Mouse (Mus musculus): Measurements from ENCODE around the gene Adssl1. TPM values are rescaled to one million over a fixed set of nuclear protein-coding genes. Genes with fewer than 3 reads are reported as not detected.
A peak's percentile ranks its signal among the peaks of the same experiment; 100 is the strongest.

The Adssl1 gene
- polyA plus RNA-seq, 1 experiment from 2014 or later: 2.1 TPM

GRCm38 (mm10) chr12:112663303-112663702 is 43.5 kb downstream of the Adssl1 start:
- peak; percentile 39 for DNase-seq (ENCODE audit: low spot score)
- peaks cover 52% of the 10 kb centered on the region for H3K4me1 ChIP-seq (ENCODE audit: control insufficient read depth, insufficient read depth, low read length)
- H3K27ac ChIP-seq (ENCODE audit: low read depth, low read length): peak overlapping the region; percentile 89
- H3K9ac ChIP-seq (ENCODE audit: low read length): peak overlapping the region; percentile 47
- WGBS: 38% methylated on average over 11 of the region's 11 CpGs
- peaks cover 75% of the 10 kb centered on the region for H3K36me3 ChIP-seq (ENCODE audit: control insufficient read depth, insufficient read depth, low read length)
- no peak overlapping the region for H3K4me3 ChIP-seq (ENCODE audit: low read depth, low read length)
- H3K27me3 ChIP-seq (replicated peaks; ENCODE audit: control insufficient read depth, insufficient read depth, low read length): no peaks in the 10 kb centered on the region
- H3K9me3 ChIP-seq (replicated peaks; ENCODE audit: control insufficient read depth, low read length): no peaks in the 10 kb centered on the region
- ATAC-seq: no peak
- H3K4me2 ChIP-seq (ENCODE audit: low read length): peak overlapping the region; percentile 36

- H3K4me1 ChIP-seq (ENCODE audit: control insufficient read depth, insufficient read depth, low read length): peaks cover 52% of the 10 kb centered on the region
- H3K4me2 ChIP-seq (ENCODE audit: low read length): peak overlapping the region; percentile 36
- no peaks in the 10 kb centered on the region for H3K9me3 ChIP-seq (replicated peaks; ENCODE audit: control insufficient read depth, low read length)
- 0 out of 2 replicates have a peak overlapping the region, but pooled peaks have one; percentile 5 for H3K4me3 ChIP-seq (ENCODE audit: low read depth, low read length)
- H3K27me3 ChIP-seq (replicated peaks; ENCODE audit: control insufficient read depth, insufficient read depth, low read length): no peaks in the 10 kb centered on the region
- H3K36me3 ChIP-seq (ENCODE audit: control insufficient read depth, insufficient read depth, low read length): peaks cover 75% of the 10 kb centered on the region
- peak overlapping the region; percentile 47 for H3K9ac ChIP-seq (ENCODE audit: low read length)
- H3K27ac ChIP-seq (ENCODE audit: low read depth, low read length): peak overlapping the region; percentile 89
- DNase-seq (ENCODE audit: low spot score): peak; percentile 50
- 36% methylated on average over 12 of the region's 12 CpGs for WGBS
- peak; percentile 43 for ATAC-seq
These were observed 43.9 kb downstream of the Adssl1 start for GRCm38 (mm10) chr12:112663716-112664115.

GRCm38 (mm10) chr12:112664124-112664523 is 44.3 kb downstream of the Adssl1 start:
- peak; percentile 42 for ATAC-seq
- Histone ChIP-seq H3K4me1 (ENCODE audit: control insufficient read depth, insufficient read depth, low read length) (peaks cover 52% of the 10 kb centered on the region), H3K9me3 (replicated peaks; ENCODE audit: control insufficient read depth, low read length) (no peaks in the 10 kb centered on the region), H3K4me2 (ENCODE audit: low read length) (peak overlapping the region; percentile 36), H3K4me3 (ENCODE audit: low read depth, low read length) (0 out of 2 replicates have a peak overlapping the region, but pooled peaks have one; percentile 5), H3K36me3 (ENCODE audit: control insufficient read depth, insufficient read depth, low read length) (peaks cover 75% of the 10 kb centered on the region), H3K9ac (ENCODE audit: low read length) (peak overlapping the region; percentile 47), H3K27ac (ENCODE audit: low read depth, low read length) (peak overlapping the region; percentile 89), H3K27me3 (replicated peaks; ENCODE audit: control insufficient read depth, insufficient read depth, low read length) (no peaks in the 10 kb centered on the region)
- 16% methylated on average over 2 of the region's 2 CpGs for WGBS
- DNase-seq (ENCODE audit: low spot score): peak; percentile 71

GRCm38 (mm10) chr12:112664656-112665055 is 44.8 kb downstream of the Adssl1 start:
- DNase-seq (ENCODE audit: low spot score): no peak
- no peak overlapping the region for H3K4me3 ChIP-seq (ENCODE audit: low read depth, low read length)
- H3K4me2 ChIP-seq (ENCODE audit: low read length): peak overlapping the region; percentile 2; the same call in 1 of the 2 replicates
- no peaks in the 10 kb centered on the region for H3K9me3 ChIP-seq (replicated peaks; ENCODE audit: control insufficient read depth, low read length)
- H3K27me3 ChIP-seq (replicated peaks; ENCODE audit: control insufficient read depth, insufficient read depth, low read length): no peaks in the 10 kb centered on the region
- H3K36me3 ChIP-seq (ENCODE audit: control insufficient read depth, insufficient read depth, low read length): peaks cover 75% of the 10 kb centered on the region
- peaks cover 52% of the 10 kb centered on the region for H3K4me1 ChIP-seq (ENCODE audit: control insufficient read depth, insufficient read depth, low read length)
- peak overlapping the region; percentile 33; the same call in 1 of the 2 replicates for H3K9ac ChIP-seq (ENCODE audit: low read length)
- no peak for ATAC-seq
- peak overlapping the region; percentile 89 for H3K27ac ChIP-seq (ENCODE audit: low read depth, low read length)
- WGBS: 61% methylated on average over 5 of the region's 5 CpGs

GRCm38 (mm10) chr12:112665445-112665844 is 45.6 kb downstream of the Adssl1 start:
- DNase-seq (ENCODE audit: low spot score): peak; percentile 86
- Histone ChIP-seq H3K27ac (ENCODE audit: low read depth, low read length) (peak overlapping the region; percentile 89), H3K9me3 (replicated peaks; ENCODE audit: control insufficient read depth, low read length) (no peaks in the 10 kb centered on the region), H3K4me3 (ENCODE audit: low read depth, low read length) (no peak overlapping the region), H3K36me3 (ENCODE audit: control insufficient read depth, insufficient read depth, low read length) (peaks cover 75% of the 10 kb centered on the region), H3K27me3 (replicated peaks; ENCODE audit: control insufficient read depth, insufficient read depth, low read length) (no peaks in the 10 kb centered on the region), H3K4me2 (ENCODE audit: low read length) (peak overlapping the region; percentile 2), H3K4me1 (ENCODE audit: control insufficient read depth, insufficient read depth, low read length) (peaks cover 48% of the 10 kb centered on the region), H3K9ac (ENCODE audit: low read length) (peak overlapping the region; percentile 33; the same call in 1 of the 2 replicates)
- ATAC-seq: peak; percentile 44
- 15% methylated on average over 18 of the region's 18 CpGs for WGBS

- H3K4me2 ChIP-seq (ENCODE audit: low read length): peak overlapping the region; percentile 2
- DNase-seq (ENCODE audit: low spot score): no peak
- H3K9me3 ChIP-seq (replicated peaks; ENCODE audit: control insufficient read depth, low read length): no peaks in the 10 kb centered on the region
- no peak overlapping the region for H3K4me3 ChIP-seq (ENCODE audit: low read depth, low read length)
- H3K9ac ChIP-seq (ENCODE audit: low read length): peak overlapping the region; percentile 33; the same call in 1 of the 2 replicates
- H3K27me3 ChIP-seq (replicated peaks; ENCODE audit: control insufficient read depth, insufficient read depth, low read length): no peaks in the 10 kb centered on the region
- WGBS: 81% methylated on average over 9 of the region's 9 CpGs
- peaks cover 42% of the 10 kb centered on the region for H3K4me1 ChIP-seq (ENCODE audit: control insufficient read depth, insufficient read depth, low read length)
- peak overlapping the region; percentile 89 for H3K27ac ChIP-seq (ENCODE audit: low read depth, low read length)
- H3K36me3 ChIP-seq (ENCODE audit: control insufficient read depth, insufficient read depth, low read length): peaks cover 75% of the 10 kb centered on the region
- ATAC-seq: no peak; the same call in 1 of the 2 replicates
These were observed 46.2 kb downstream of the Adssl1 start for GRCm38 (mm10) chr12:112665881-112666544.

- no peak overlapping the region for H3K4me3 ChIP-seq (ENCODE audit: low read depth, low read length)
- no peaks in the 10 kb centered on the region for H3K27me3 ChIP-seq (replicated peaks; ENCODE audit: control insufficient read depth, insufficient read depth, low read length)
- H3K4me1 ChIP-seq (ENCODE audit: control insufficient read depth, insufficient read depth, low read length): peaks cover 42% of the 10 kb centered on the region
- no peak for DNase-seq (ENCODE audit: low spot score)
- H3K4me2 ChIP-seq (ENCODE audit: low read length): no peak overlapping the region
- no peak overlapping the region for H3K27ac ChIP-seq (ENCODE audit: low read depth, low read length)
- no peak for ATAC-seq
- 86% methylated on average over 10 of the region's 10 CpGs for WGBS
- H3K36me3 ChIP-seq (ENCODE audit: control insufficient read depth, insufficient read depth, low read length): peaks cover 61% of the 10 kb centered on the region
- no peak overlapping the region for H3K9ac ChIP-seq (ENCODE audit: low read length)
- no peaks in the 10 kb centered on the region for H3K9me3 ChIP-seq (replicated peaks; ENCODE audit: control insufficient read depth, low read length)
These were observed 47.9 kb downstream of the Adssl1 start for GRCm38 (mm10) chr12:112667619-112668297.

- ATAC-seq (no peak), DNase-seq (ENCODE audit: low spot score) (no peak)
- Histone ChIP-seq H3K4me1 (ENCODE audit: control insufficient read depth, insufficient read depth, low read length) (peaks cover 23% of the 10 kb centered on the region), H3K9me3 (replicated peaks; ENCODE audit: control insufficient read depth, low read length) (no peaks in the 10 kb centered on the region), H3K4me3 (ENCODE audit: low read depth, low read length) (no peak overlapping the region), H3K9ac (ENCODE audit: low read length) (0 out of 2 replicates have a peak overlapping the region, but pooled peaks have one; percentile 4), H3K4me2 (ENCODE audit: low read length) (no peak overlapping the region), H3K27me3 (replicated peaks; ENCODE audit: control insufficient read depth, insufficient read depth, low read length) (no peaks in the 10 kb centered on the region), H3K36me3 (ENCODE audit: control insufficient read depth, insufficient read depth, low read length) (peaks cover 50% of the 10 kb centered on the region), H3K27ac (ENCODE audit: low read depth, low read length) (no peak overlapping the region)
- WGBS: 58% methylated on average over 9 of the region's 9 CpGs
These were observed 51.0 kb downstream of the Adssl1 start for GRCm38 (mm10) chr12:112670718-112671393.

Measured in forebrain, embryonic 14.5 days (tissue).